Comparison of ENCODE assay signal across 9 mouse cellular contexts in genomic region chr7:109528356-109528755, GRCm38 (mm10). TPM values are rescaled to one million over a fixed set of nuclear protein-coding genes. Genes with fewer than 3 reads are reported as not detected.
DNase-seq lines count a peak whose midpoint lies in the region; ATAC-seq lines count a peak whose summit lies in the region.
"Had no signal": no experiment of that assay in that cellular context is flagged by ENCODE, and none has a peak within 500 bp of the region (broad histone marks: within the 10 kb centered on the region; RNA-seq: fewer than 3 reads in every experiment).

No protein-coding gene starts in this region.

- H3K27me3 ChIP-seq in lung, embryonic 15.5 days: no peaks in the 10 kb centered on the region

- peak; percentile 22 for ATAC-seq in lung, embryonic 15.5 days (ENCODE audit: borderline replicate concordance, extremely low read depth, low FRiP score, low TSS enrichment)

- H3K9ac ChIP-seq in lung, embryonic 15.5 days: no peak overlapping the region

- H3K27ac ChIP-seq in lung, embryonic 15.5 days: 0 out of 2 replicates have a peak overlapping the region, but pooled peaks have one; percentile 37

- 16% methylated on average over 3 of the region's 3 CpGs for WGBS in lung, embryonic 15.5 days

- peaks cover 85% of the 10 kb centered on the region for H3K36me3 ChIP-seq in lung, embryonic 15.5 days

- no peak overlapping the region for H3K4me2 ChIP-seq in lung, embryonic 15.5 days

- H3K4me1 ChIP-seq in lung, embryonic 15.5 days: 0 out of 2 replicates have a peak, but pooled peaks cover 13% of the 10 kb centered on the region

- no peak overlapping the region for H3K4me3 ChIP-seq in lung, embryonic 15.5 days
- H3K4me3 ChIP-seq: erythroblast, embryonic 14.5 days had no signal

- no peaks in the 10 kb centered on the region for H3K9me3 ChIP-seq in lung, embryonic 15.5 days

- peak; percentile 47 to 59 for DNase-seq in B cell, adult 2 months
- peak; percentile 65 for DNase-seq in NIH3T3 (ENCODE audit: low read depth)
- DNase-seq in embryo, embryonic 11 days: peak; percentile 82
- DNase-seq in heart, adult 8-10 months (ENCODE audit: low spot score): peak; percentile 68
- peak; percentile 51 for DNase-seq in kidney, adult 18-20 months
- peak; percentile 58 for DNase-seq in ovary, postnatal 36 days (ENCODE audit: low spot score)
- no peak for DNase-seq in c-Kit-positive CD71-positive TER-119-positive erythroid progenitor cells, embryonic 14.5 days (ENCODE audit: low spot score)

RNA-seq across cellular contexts. Expression of gene Rpl27a, which starts 9.4 kb away (rescaled TPM):
- total RNA-seq in heart, adult 8-10 months (2022): 100 to 1,000 TPM in 2 of 4 experiments, 10 to 100 TPM in 2; 82.2 to 125 (median 99.4) TPM
- polyA plus RNA-seq in lung, embryonic 15.5 days (2015; fragmentation: Nextera tagmentation; extraction: Ambion mirVana): 136 and 146 TPM in 2 replicates

RNA-seq across cellular contexts. Expression of gene Trim66, which starts 20.4 kb away (rescaled TPM):
- total RNA-seq in heart, adult 8-10 months (2022): under 1 TPM; 0.13 to 0.37 (median 0.15) TPM
- 0.02 and 0.03 TPM in 2 replicates for polyA plus RNA-seq in lung, embryonic 15.5 days (2015; fragmentation: Nextera tagmentation; extraction: Ambion mirVana)
- polyA plus RNA-seq: erythroblast, embryonic 14.5 days had no signal
